Mouse (Mus musculus) spleen, postnatal 36 days (tissue): ENCODE results near the gene Slc17a9.
A peak's percentile ranks its signal among the peaks of the same experiment; 100 is the strongest.
"Not testable (repeated sequence)": the region's sequence is repeated elsewhere in the genome, so short reads cannot be mapped to it uniquely, and the experiment has no call there.

Experiments
- DNase-seq, 2 experiments: peaks; one replicate each; pipeline ENCODE4 v3.0.0; 2022; ENCODE audit warnings: low spot score in 2 of 2, mixed read lengths in 1 of 2

The Slc17a9 gene

DNA sequence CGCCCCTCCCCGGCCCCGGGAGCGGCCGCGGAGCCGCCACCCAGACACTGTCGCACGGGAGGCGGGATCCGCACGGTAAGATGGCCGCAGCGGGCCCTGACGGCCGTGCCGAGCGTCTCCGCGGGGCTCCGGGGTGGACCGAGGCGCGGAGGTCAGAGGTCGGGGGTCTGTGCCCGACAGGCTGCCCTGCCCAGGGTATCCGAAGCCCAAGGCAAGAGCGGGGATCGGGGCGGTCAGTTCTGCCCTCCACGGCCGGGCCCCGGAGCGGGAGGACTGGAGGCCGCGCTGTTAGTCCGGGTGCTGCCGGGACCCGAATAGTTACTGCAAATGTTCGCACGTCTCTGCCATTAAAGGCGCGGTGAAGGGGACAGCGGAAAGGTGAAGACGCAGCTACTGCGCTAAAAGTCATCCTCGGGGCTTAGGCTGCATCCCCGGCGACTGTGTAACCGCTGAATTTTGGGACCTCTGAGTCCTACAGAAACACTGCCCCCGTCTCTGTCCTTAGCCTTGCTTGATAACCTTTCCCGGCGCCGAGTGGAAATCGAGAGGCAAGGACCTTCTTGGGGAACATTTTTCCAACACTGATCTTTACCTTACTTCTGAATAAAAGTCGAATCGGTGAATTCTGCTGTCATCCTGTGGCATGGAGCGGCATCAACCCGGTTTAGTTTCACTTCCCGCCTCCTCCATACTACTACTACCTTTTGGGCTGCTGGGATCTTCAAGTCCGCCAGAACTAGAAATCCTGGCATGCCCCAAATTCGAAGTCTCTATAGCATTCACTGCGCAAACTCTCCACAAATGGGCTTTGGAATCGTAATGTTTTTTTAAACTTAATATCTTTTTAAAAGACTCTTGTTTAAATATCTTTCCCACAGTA, 14.5 kb upstream of the Slc17a9 start:
- no peak for DNase-seq

GRCm38 (mm10) chr2:180711527-180711926, 13.5 kb upstream of the Slc17a9 start:
- no peak for DNase-seq

GRCm38 (mm10) chr2:180712037-180712689, 12.9 kb upstream of the Slc17a9 start:
- DNase-seq = peak in 1 of 2 experiments; percentile 40

GRCm38 (mm10) chr2:180722748-180723147, 2.3 kb upstream of the Slc17a9 start:
- DNase-seq = not testable (repeated sequence)

GRCm38 (mm10) chr2:180723865-180724264, 1.2 kb upstream of the Slc17a9 start:
- no peak for DNase-seq

- DNase-seq = no peak
Observed at GRCm38 (mm10) chr2:180725414-180725778, 333 bp downstream of the Slc17a9 start.

DNA sequence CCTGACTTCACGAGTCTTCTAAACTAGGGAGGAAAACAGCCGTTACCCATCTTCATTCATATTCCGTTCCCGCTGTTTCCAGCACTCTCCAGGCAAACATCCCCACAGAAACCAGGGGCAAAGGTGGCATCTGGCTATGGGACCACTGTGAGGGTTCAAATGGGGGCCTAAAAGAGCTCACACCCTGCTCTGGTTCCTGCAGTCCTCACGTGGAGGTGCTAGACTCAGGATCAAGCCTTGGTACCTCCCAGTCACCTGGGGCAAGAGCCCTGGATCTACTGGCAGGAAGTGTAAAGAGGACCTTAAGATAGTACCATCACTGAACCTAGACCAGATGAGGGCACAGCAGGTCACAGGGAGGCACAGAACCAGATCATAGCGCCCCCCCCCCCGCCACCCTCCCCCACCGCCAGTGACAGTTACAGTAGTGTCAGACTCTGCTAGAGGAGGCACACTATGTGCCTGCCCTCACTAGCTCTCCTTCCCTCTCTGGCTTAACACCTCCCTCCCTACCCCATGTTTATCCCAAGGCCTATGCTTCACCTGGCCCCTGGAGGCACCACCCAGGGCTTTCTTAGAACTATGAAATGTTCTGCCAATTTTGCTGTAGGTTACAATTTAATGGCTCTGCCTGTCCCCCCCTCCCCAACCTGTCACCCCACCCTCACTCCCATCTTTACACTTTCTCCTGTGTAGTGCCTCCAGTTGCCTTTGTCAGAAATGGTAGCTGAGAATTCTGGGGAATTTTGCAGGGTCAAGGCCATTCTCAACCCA, 980 bp downstream of the Slc17a9 start:
- DNase-seq = no peak

GRCm38 (mm10) chr2:180726658-180727442, 1.8 kb downstream of the Slc17a9 start:
- DNase-seq = peak; percentile 83 to 84

GRCm38 (mm10) chr2:180727613-180728021, 2.6 kb downstream of the Slc17a9 start:
- DNase-seq = no peak

DNA sequence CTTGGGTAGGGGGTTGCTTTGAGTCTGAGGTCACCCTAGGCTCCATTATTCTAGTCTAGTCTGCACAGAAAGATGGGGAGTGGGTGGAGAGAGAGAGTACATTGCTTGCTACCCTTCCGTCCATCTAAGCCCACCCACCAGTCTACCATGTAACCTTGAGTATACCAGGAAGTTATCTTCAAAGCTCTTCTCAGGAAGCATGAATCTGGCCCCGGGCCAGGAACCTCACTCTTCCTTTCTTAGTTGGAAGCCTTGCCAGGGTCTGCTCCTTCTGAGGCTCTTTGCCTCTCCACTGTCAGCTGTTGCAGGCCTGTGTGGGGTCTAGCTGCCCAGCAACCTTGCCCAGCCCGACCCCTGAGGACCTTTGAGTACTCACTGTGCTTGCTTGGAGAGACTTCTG, 6.0 kb downstream of the Slc17a9 start:
- DNase-seq = peak in 1 of 2 experiments; percentile 57

DNA sequence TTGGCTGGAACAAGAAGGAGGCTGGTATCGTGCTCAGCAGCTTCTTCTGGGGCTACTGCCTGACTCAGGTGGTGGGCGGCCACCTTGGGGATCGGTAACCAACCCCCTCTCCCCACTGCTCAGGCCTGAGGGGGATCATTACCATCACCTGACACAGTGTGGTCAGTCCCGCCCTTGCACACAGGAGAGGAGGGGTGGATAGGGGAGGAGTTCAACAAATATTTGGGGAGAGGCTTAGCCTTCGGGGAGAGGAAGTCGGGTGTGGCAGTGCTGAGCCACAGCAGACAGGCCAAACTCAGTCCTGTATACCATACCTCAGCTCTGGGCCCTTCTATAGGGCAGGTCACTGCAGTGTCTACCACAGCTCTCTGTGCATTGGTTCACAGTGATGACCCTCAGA, 6.9 kb downstream of the Slc17a9 start:
- DNase-seq = no peak

DNA sequence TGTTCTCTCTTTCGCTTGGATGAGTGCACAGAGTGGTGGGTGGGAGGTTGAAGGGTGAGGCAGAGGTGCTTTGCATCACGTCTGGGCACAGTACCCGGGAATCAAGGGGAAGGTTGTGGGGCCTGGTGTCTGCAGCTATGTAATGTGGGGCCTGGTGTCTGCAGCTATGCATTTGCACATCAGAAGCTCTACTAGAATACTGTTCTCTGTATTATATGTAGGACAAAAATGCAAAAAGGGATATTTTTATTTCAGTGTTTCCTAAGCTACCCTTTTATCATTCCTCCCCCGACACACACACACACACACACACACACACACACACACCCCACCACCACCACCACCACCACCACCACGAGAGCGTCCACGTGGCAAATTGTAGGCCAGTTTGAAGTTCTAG, 10.2 kb downstream of the Slc17a9 start:
- no peak for DNase-seq

DNA sequence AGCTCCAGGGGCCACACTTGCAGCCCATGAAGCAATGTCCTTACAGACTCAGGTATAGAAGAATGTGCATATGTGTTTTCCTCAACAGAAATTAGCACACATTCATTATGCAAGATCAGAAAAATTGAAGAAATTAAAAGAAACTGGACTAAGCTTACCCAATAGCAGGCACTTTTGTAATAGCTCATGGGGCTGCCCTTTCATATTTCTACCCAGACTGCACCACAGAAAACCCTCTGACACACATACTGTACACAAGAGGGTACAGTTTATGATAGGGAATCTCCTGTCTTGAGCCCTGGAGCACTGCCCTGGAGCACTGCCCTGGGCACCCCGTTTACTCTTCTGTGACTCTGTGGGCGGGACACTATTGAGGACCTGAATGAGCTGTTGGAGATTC, 12.9 kb downstream of the Slc17a9 start:
- DNase-seq = no peak

DNA sequence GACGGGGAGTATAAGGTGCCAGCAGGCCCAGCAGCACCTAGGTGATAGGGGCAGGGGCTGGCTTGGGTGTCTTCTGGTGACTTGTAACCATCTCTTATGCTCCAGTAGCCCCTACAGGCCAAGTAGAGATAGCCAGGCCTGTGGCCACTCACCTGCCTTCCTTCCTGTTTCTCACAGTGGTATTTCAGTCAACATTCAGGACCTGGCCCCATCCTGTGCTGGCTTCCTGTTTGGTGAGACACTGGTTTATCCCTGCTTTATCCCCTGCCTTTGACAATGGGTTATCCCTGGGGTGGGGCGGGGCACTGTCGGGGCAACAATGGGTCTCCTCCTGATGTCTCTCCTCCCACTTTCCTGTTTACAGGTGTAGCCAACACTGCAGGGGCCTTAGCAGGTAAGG, 15.3 kb downstream of the Slc17a9 start:
- DNase-seq = no peak

GRCm38 (mm10) chr2:180741421-180741820, 16.4 kb downstream of the Slc17a9 start:
- no peak for DNase-seq

- DNase-seq = no peak
Observed at GRCm38 (mm10) chr2:180742820-180743219, 17.8 kb downstream of the Slc17a9 start.

- no peak for DNase-seq
Observed at GRCm38 (mm10) chr2:180743321-180743720, 18.3 kb downstream of the Slc17a9 start.

DNA sequence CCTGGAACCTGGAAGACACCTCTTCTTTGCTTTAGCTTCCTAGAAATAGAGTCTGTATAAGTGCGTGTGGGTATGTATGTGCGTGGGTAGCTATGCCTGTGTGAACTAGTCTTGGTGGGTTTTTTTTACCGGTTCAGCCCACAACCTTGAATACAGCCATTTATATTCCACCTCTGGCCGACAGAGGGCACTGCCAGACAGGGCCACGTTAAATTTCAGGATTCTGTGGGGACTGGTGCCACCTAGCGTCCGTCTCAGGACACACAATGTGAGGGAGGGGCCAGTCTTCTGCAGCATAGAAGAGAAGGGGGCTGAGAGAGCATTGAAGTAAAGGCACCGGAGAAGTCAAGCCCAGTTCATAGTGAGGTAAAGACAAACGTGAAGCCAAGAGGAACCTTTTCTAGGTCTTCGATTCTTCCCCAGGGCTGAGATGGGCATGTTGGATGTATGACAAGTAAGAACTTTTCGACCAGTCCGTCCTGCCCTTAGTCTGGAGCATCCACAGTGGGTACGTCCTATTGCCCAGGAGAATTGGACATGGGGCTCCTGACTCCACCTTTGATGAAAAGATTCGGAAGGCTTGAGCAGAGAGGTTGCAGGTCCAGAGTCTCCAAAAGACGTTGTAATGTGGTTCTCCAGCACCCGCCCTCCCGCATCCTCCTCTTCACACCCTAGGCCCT, 20.3 kb downstream of the Slc17a9 start:
- DNase-seq = peak; percentile 77 to 82

DNA sequence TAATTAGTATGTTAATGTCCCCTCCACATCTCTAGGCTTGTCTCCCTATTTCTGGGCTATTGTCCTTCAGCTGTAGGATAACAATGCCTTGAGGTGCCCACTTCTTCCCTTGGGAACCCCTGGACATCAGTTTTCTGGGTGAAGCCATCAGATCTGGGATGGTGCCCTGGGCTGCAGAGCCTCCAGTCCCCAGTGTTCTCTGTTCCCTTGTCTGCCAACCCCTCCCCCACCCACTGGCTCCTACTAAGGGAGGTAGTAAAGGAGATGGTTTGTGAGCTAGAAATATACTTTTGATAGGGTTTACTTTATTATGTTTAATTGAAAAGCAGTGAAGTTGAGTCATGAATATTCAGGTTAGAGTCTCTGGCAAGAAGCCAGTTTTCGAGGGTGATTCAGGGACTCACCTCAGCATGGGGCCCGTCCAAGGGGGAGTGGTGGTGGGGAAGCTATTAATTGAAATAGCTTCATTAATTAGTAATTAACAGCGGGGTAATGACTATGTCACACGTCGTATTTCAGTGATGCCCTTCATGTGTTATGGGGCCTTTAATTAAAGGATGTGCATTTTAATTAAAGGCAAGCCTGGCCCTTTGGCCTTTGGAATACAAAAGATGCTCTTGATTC, 21.6 kb downstream of the Slc17a9 start:
- no peak for DNase-seq

GRCm38 (mm10) chr2:180748904-180749303, 23.8 kb downstream of the Slc17a9 start:
- DNase-seq = no peak
